Mouse (Mus musculus): ENCODE measurements at regions not wholly inside any gene's neighbourhood (a gene's known extent, or its start where the extent isn't known, plus 50 kb on each side); places are given as distances from the start of the nearest gene placed in this dataset.
"Not testable (repeated sequence)": the region's sequence is repeated elsewhere in the genome, so short reads cannot be mapped to it uniquely, and the experiment has no call there.

- peaks cover 12% of the 10 kb centered on the region for H3K4me1 ChIP-seq (ENCODE audit: control insufficient read depth)
- no peaks in the 10 kb centered on the region for H3K27me3 ChIP-seq (ENCODE audit: control insufficient read depth)
- H3K9me3 ChIP-seq (ENCODE audit: control insufficient read depth, low read length), result no peaks in the 10 kb centered on the region
- no peaks in the 10 kb centered on the region for H3K36me3 ChIP-seq (ENCODE audit: control insufficient read depth)
- H3K4me3 ChIP-seq (replicated peaks), result no peak overlapping the region
- TF ChIP-seq GATA1 (IDR thresholded peaks at IDR 0.05; ENCODE audit: low read length) (no peak), TAL1 (IDR thresholded peaks at IDR 0.05; ENCODE audit: low read length) (no peak)
Measured at GRCm38 (mm10) chr3:138642026-138642425, 100.0 kb upstream of the Tspan5 start.

GRCm38 (mm10) chr3:138643951-138644285 lies 98.1 kb upstream of the Tspan5 start:
- peak overlapping the region; percentile 44 for H3K4me3 ChIP-seq (replicated peaks)
- peaks cover 12% of the 10 kb centered on the region for H3K4me1 ChIP-seq (ENCODE audit: control insufficient read depth)

GRCm38 (mm10) chr3:138644286-138644951 lies 97.6 kb upstream of the Tspan5 start:
- peak overlapping the region; percentile 44 for H3K4me3 ChIP-seq (replicated peaks)
- H3K36me3 ChIP-seq (ENCODE audit: control insufficient read depth), result no peaks in the 10 kb centered on the region
- no peaks in the 10 kb centered on the region for H3K27me3 ChIP-seq (ENCODE audit: control insufficient read depth)
- H3K4me1 ChIP-seq (ENCODE audit: control insufficient read depth), result peaks cover 12% of the 10 kb centered on the region
- no peaks in the 10 kb centered on the region for H3K9me3 ChIP-seq (ENCODE audit: control insufficient read depth, low read length)
- TF ChIP-seq GATA1 (IDR thresholded peaks at IDR 0.05; ENCODE audit: low read length), result no peak
- no peak for TF ChIP-seq TAL1 (IDR thresholded peaks at IDR 0.05; ENCODE audit: low read length)

More at GRCm38 (mm10) chr3:138643951-138644285, 98.1 kb upstream of the Tspan5 start:
- Histone ChIP-seq H3K27me3 (ENCODE audit: control insufficient read depth) (no peaks in the 10 kb centered on the region), H3K9me3 (ENCODE audit: control insufficient read depth, low read length) (no peaks in the 10 kb centered on the region), H3K36me3 (ENCODE audit: control insufficient read depth) (no peaks in the 10 kb centered on the region)
- TF ChIP-seq GATA1 (IDR thresholded peaks at IDR 0.05; ENCODE audit: low read length) (no peak), TAL1 (IDR thresholded peaks at IDR 0.05; ENCODE audit: low read length) (no peak)

DNA sequence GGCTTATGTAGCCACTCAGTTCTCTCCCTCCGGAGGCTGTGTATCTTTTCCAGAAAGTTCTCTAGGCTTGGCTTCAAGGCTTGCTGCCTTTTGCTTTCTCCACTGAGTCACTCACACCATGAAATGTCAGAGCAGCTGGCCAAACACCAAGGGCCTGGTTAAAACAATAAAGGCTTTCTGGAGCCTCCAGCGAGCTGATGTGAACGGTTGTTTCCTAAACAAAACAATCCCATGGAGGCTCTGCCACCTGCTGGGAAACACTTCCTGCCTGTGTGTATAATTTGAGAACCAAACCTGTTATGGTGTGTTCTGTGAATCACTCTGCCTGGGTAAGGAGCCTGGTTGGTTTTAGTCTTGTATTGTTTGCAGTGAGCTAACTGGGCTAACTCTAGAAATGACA lies 96.7 kb upstream of the Tspan5 start:
- Histone ChIP-seq H3K4me3 (replicated peaks) (no peak overlapping the region), H3K27me3 (ENCODE audit: control insufficient read depth) (no peaks in the 10 kb centered on the region), H3K4me1 (ENCODE audit: control insufficient read depth) (peaks cover 12% of the 10 kb centered on the region), H3K36me3 (ENCODE audit: control insufficient read depth) (no peaks in the 10 kb centered on the region), H3K9me3 (ENCODE audit: control insufficient read depth, low read length) (no peaks in the 10 kb centered on the region)
- no peak for TF ChIP-seq GATA1 (IDR thresholded peaks at IDR 0.05; ENCODE audit: low read length)
- no peak for TF ChIP-seq TAL1 (IDR thresholded peaks at IDR 0.05; ENCODE audit: low read length)

GRCm38 (mm10) chr3:138649699-138650098 lies 92.3 kb upstream of the Tspan5 start:
- Histone ChIP-seq H3K4me1 (ENCODE audit: control insufficient read depth) (peaks cover 8% of the 10 kb centered on the region), H3K27me3 (ENCODE audit: control insufficient read depth) (no peaks in the 10 kb centered on the region), H3K9me3 (ENCODE audit: control insufficient read depth, low read length) (peaks cover 10% of the 10 kb centered on the region), H3K4me3 (replicated peaks) (no peak overlapping the region), H3K36me3 (ENCODE audit: control insufficient read depth) (no peaks in the 10 kb centered on the region)
- TF ChIP-seq GATA1 (IDR thresholded peaks at IDR 0.05; ENCODE audit: low read length) (no peak), TAL1 (IDR thresholded peaks at IDR 0.05; ENCODE audit: low read length) (no peak)

DNA sequence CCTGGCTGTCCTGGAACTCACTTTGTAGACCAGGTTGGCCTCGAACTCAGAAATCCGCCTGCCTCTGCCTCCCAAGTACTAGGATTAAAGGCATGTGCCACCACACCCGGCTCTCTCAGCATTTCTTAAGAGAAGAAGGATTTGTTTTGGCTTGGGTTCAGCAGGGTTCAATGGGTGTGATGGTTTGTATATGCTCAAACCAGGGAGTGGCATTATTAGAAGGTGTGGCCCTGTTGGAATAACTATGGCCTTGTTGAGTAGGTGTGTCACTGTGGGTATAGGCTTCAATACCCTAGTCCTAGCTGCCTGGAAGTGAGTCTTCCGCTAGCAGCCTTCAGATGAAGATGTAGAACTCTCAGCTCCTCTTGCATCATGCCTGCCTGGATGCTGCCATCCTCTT lies 91.3 kb upstream of the Tspan5 start:
- not testable (repeated sequence) for H3K4me3 ChIP-seq (replicated peaks); H3K36me3 ChIP-seq (ENCODE audit: control insufficient read depth); H3K4me1 ChIP-seq (ENCODE audit: control insufficient read depth); H3K27me3 ChIP-seq (ENCODE audit: control insufficient read depth)
- peaks cover 18% of the 10 kb centered on the region for H3K9me3 ChIP-seq (ENCODE audit: control insufficient read depth, low read length)

GRCm38 (mm10) chr3:138651361-138652205 lies 90.4 kb upstream of the Tspan5 start:
- Histone ChIP-seq H3K36me3 (ENCODE audit: control insufficient read depth) (no peaks in the 10 kb centered on the region), H3K4me1 (ENCODE audit: control insufficient read depth) (peaks cover 8% of the 10 kb centered on the region), H3K4me3 (replicated peaks) (no peak overlapping the region), H3K27me3 (ENCODE audit: control insufficient read depth) (no peaks in the 10 kb centered on the region), H3K9me3 (ENCODE audit: control insufficient read depth, low read length) (peaks cover 24% of the 10 kb centered on the region)
- TF ChIP-seq TAL1 (IDR thresholded peaks at IDR 0.05; ENCODE audit: low read length) (no peak), GATA1 (IDR thresholded peaks at IDR 0.05; ENCODE audit: low read length) (no peak)

GRCm38 (mm10) chr3:138652206-138652605 lies 89.8 kb upstream of the Tspan5 start:
- TF ChIP-seq TAL1 (IDR thresholded peaks at IDR 0.05; ENCODE audit: low read length) (no peak), GATA1 (IDR thresholded peaks at IDR 0.05; ENCODE audit: low read length) (no peak)
- H3K4me1 ChIP-seq (ENCODE audit: control insufficient read depth), result peaks cover 8% of the 10 kb centered on the region
- H3K4me3 ChIP-seq (replicated peaks), result no peak overlapping the region
- H3K27me3 ChIP-seq (ENCODE audit: control insufficient read depth), result no peaks in the 10 kb centered on the region
- no peaks in the 10 kb centered on the region for H3K36me3 ChIP-seq (ENCODE audit: control insufficient read depth)
- H3K9me3 ChIP-seq (ENCODE audit: control insufficient read depth, low read length), result peaks cover 27% of the 10 kb centered on the region

GRCm38 (mm10) chr3:138652685-138653084 lies 89.3 kb upstream of the Tspan5 start:
- H3K36me3 ChIP-seq (ENCODE audit: control insufficient read depth), result no peaks in the 10 kb centered on the region
- TF ChIP-seq GATA1 (IDR thresholded peaks at IDR 0.05; ENCODE audit: low read length), result no peak
- TF ChIP-seq TAL1 (IDR thresholded peaks at IDR 0.05; ENCODE audit: low read length), result no peak
- peaks cover 27% of the 10 kb centered on the region for H3K9me3 ChIP-seq (ENCODE audit: control insufficient read depth, low read length)
- peaks cover 8% of the 10 kb centered on the region for H3K4me1 ChIP-seq (ENCODE audit: control insufficient read depth)
- no peak overlapping the region for H3K4me3 ChIP-seq (replicated peaks)
- H3K27me3 ChIP-seq (ENCODE audit: control insufficient read depth), result no peaks in the 10 kb centered on the region

Measured in erythroblast, embryonic 14.5 days (primary cell).